Mouse (Mus musculus): Measurements from ENCODE around the gene Zcchc24. TPM values are rescaled to one million over a fixed set of nuclear protein-coding genes. Genes with fewer than 3 reads are reported as not detected.

Zcchc24 gene
- polyA plus RNA-seq, 1 experiment from 2014 or later: 47.3 TPM

- Histone ChIP-seq H3K27me3 (no peaks in the 10 kb centered on the region), H3K9me3 (no peaks in the 10 kb centered on the region), H3K27ac (no peak overlapping the region), H3K4me1 (peaks cover 71% of the 10 kb centered on the region), H3K9ac (no peak overlapping the region), H3K36me3 (peaks cover 17% of the 10 kb centered on the region), H3K4me3 (no peak overlapping the region), H3K4me2 (replicated peaks) (no peak overlapping the region)
- ATAC-seq (ENCODE audit: insufficient number of reproducible peaks, insufficient read depth, low FRiP score, low TSS enrichment): no peak
- 74% methylated on average over 4 of the region's 4 CpGs for WGBS
These were observed 10.9 kb downstream of the Zcchc24 start for GRCm38 (mm10) chr14:25757917-25758316.

GRCm38 (mm10) chr14:25756385-25756990, 12.4 kb downstream of the Zcchc24 start:
- 62% methylated on average over 7 of the region's 7 CpGs for WGBS
- Histone ChIP-seq H3K4me3 (no peak overlapping the region), H3K4me1 (peaks cover 68% of the 10 kb centered on the region), H3K27me3 (no peaks in the 10 kb centered on the region), H3K9me3 (no peaks in the 10 kb centered on the region), H3K9ac (no peak overlapping the region), H3K36me3 (peaks cover 25% of the 10 kb centered on the region), H3K4me2 (replicated peaks) (no peak overlapping the region), H3K27ac (peak overlapping the region; percentile 51)
- 0 out of 2 replicates have a peak, but pooled peaks have one; percentile 54 for ATAC-seq (ENCODE audit: insufficient number of reproducible peaks, insufficient read depth, low FRiP score, low TSS enrichment)

GRCm38 (mm10) chr14:25755541-25755940, 13.3 kb downstream of the Zcchc24 start:
- 65% methylated on average over 4 of the region's 4 CpGs for WGBS
- Histone ChIP-seq H3K27me3 (no peaks in the 10 kb centered on the region), H3K27ac (0 out of 2 replicates have a peak overlapping the region, but pooled peaks have one; percentile 36), H3K36me3 (peaks cover 35% of the 10 kb centered on the region), H3K4me1 (peaks cover 66% of the 10 kb centered on the region), H3K4me2 (replicated peaks) (no peak overlapping the region), H3K9me3 (no peaks in the 10 kb centered on the region), H3K4me3 (no peak overlapping the region), H3K9ac (0 out of 2 replicates have a peak overlapping the region, but pooled peaks have one; percentile 2)
- no peak for ATAC-seq (ENCODE audit: insufficient number of reproducible peaks, insufficient read depth, low FRiP score, low TSS enrichment)

DNA sequence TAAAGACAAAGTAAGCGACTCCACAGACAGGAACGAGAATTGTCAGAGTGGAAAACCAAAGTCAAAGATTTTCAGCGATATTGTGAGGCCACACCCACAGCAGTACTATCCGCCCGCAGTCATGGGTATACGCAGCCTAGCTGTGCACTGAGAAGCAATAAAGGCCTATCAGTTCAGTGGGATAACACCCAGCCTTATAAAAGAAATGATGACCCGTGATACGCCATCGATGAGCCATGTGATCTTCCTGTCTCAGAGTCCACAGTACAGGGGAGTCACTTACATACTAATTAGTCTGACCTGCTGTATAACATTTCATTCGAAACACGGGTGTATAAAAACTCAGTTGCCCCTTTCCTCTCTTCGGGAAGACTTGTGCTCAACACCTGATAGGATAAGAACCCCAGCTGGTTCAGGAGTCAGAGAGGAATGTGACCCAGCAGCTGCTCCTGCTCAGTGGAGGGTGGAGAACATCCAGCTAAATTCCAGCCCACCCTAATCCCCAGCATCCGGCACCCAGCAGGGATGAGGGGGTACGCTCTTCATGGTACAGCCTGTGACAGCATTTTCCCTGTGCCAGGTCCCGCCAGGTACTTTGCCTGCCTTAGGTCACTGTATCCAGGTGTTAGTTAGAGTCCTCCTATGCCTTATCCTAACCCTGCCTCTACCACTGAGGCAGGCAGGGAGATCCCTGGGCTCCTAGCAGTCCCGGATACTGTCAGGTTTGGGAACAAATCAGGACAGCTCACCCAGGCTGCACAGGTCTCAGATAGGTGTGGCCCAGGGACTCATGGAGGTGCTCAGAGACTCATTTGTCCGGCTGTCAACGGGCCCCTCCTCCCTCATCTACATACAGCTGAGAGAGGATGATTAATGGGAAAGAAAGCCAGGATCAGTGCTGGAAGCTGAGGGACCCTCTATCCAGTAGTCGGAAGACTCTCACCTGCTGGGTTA, 14.0 kb downstream of the Zcchc24 start:
- no peaks in the 10 kb centered on the region for H3K9me3 ChIP-seq
- H3K4me1 ChIP-seq: peaks cover 64% of the 10 kb centered on the region
- peak overlapping the region; percentile 51; the same call in 1 of the 2 replicates for H3K27ac ChIP-seq
- H3K27me3 ChIP-seq: no peaks in the 10 kb centered on the region
- no peak overlapping the region for H3K4me2 ChIP-seq (replicated peaks)
- H3K4me3 ChIP-seq: no peak overlapping the region
- peaks cover 39% of the 10 kb centered on the region for H3K36me3 ChIP-seq
- no peak; the same call in 1 of the 2 replicates for ATAC-seq (ENCODE audit: insufficient number of reproducible peaks, insufficient read depth, low FRiP score, low TSS enrichment)
- no peak overlapping the region for H3K9ac ChIP-seq
- 42% methylated on average over 19 of the region's 19 CpGs for WGBS

GRCm38 (mm10) chr14:25753021-25753420, 15.8 kb downstream of the Zcchc24 start:
- Histone ChIP-seq H3K27me3 (no peaks in the 10 kb centered on the region), H3K9me3 (no peaks in the 10 kb centered on the region), H3K4me2 (replicated peaks) (no peak overlapping the region), H3K4me1 (peaks cover 67% of the 10 kb centered on the region), H3K4me3 (no peak overlapping the region), H3K27ac (no peak overlapping the region), H3K36me3 (peaks cover 39% of the 10 kb centered on the region), H3K9ac (no peak overlapping the region)
- 55% methylated on average over 5 of the region's 5 CpGs for WGBS
- ATAC-seq (ENCODE audit: insufficient number of reproducible peaks, insufficient read depth, low FRiP score, low TSS enrichment): no peak

DNA sequence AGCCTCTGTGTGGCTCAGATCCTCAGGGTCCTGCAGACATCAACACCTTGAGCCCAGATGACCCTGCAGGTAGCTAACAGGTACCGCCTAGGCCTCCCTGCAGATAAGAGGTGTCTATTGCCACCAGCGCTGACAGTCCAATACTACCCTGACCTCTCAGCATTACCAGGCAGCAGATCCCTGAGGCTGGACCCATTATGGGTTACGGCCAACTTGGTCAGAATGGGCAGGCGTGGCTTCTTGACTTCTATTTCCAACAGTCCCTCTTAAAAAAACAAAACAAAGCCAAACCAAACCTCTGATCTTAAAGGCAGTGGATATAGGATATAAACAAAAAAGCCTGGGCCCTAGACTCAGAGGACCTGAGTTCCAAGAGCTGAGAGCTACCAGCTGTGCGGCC, 17.8 kb downstream of the Zcchc24 start:
- WGBS: 86% methylated on average over 5 of the region's 5 CpGs
- H3K36me3 ChIP-seq: peaks cover 50% of the 10 kb centered on the region

DNA sequence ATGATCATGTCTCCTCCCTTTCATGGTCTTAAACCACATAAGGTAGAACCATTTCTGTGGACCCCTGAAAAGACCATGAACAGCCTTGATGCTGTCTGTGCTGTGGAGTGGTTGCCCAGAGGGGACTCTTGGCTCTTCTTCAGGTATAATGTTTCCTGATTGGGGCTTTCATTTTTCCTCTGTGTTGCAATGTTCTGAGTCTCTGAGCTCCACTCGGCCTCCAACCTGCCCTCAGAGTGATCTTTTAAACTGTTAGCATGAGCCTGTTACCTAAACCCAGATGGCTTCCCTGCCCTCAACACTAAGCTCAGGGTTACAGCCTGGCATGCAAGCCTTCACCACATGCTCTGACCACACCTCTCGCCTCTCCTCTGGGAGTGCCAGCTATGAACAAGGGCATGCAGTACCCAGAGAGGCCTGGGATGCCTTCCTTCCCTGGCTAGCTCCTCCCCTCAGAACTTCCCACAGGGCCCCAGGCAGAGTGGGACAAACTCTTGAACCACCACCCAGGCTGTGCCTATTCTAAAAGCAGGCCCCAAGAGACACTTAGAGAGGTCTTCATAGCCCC, 18.3 kb downstream of the Zcchc24 start:
- H3K4me1 ChIP-seq: peaks cover 60% of the 10 kb centered on the region
- no peak overlapping the region for H3K9ac ChIP-seq
- no peak for ATAC-seq (ENCODE audit: insufficient number of reproducible peaks, insufficient read depth, low FRiP score, low TSS enrichment)
- no peak overlapping the region for H3K4me3 ChIP-seq
- H3K36me3 ChIP-seq: peaks cover 46% of the 10 kb centered on the region
- H3K27me3 ChIP-seq: no peaks in the 10 kb centered on the region
- no peak overlapping the region for H3K4me2 ChIP-seq (replicated peaks)
- 75% methylated on average over 2 of the region's 2 CpGs for WGBS
- no peak overlapping the region for H3K27ac ChIP-seq
- H3K9me3 ChIP-seq: no peaks in the 10 kb centered on the region

More for the DNA sequence above, 17.8 kb downstream of the Zcchc24 start:
- Histone ChIP-seq H3K4me2 (replicated peaks) (no peak overlapping the region), H3K27ac (no peak overlapping the region), H3K4me3 (no peak overlapping the region), H3K4me1 (peaks cover 65% of the 10 kb centered on the region), H3K27me3 (no peaks in the 10 kb centered on the region), H3K9ac (no peak overlapping the region), H3K9me3 (no peaks in the 10 kb centered on the region)
- ATAC-seq (ENCODE audit: insufficient number of reproducible peaks, insufficient read depth, low FRiP score, low TSS enrichment): no peak

DNA sequence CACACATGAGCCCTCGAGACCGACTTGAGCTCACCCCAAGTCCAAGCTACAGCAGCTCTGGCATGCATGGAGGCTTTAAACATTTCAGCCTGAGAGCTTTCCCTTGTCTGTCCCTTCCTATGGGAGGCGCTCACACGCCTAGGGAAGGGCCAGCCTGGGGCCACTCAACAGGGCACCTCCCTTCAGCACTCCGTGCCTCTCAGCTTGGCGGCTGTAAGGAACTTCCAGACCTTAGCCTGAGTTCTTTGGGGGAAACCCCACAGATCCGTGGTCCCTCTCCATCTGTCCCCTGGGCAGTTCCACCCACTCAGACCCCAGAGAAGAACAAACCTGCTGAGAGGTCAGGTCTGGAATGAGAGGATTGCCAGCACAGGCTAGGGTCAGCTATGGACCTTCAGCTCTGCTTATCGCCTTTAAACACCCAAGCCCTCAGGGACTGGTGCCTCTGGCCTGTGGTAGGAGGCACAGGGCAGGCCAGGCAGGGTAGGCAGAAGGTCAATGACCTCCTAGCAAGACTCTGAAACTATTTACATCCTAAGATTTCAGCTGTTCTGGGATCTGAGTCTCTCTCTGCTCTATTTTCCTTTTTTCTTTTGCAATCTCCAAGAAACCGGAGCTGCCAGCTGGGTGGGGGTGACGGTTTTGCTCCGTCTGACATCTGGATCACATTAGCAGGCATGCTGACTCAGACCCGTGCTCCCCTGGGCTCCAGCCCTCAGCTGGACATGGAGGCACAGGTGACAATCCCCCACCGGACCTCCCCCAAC, 19.5 kb downstream of the Zcchc24 start:
- Histone ChIP-seq H3K9me3 (no peaks in the 10 kb centered on the region), H3K27ac (peak overlapping the region; percentile 88), H3K36me3 (peaks cover 41% of the 10 kb centered on the region), H3K4me2 (replicated peaks) (no peak overlapping the region), H3K4me1 (peaks cover 49% of the 10 kb centered on the region), H3K9ac (0 out of 2 replicates have a peak overlapping the region, but pooled peaks have one; percentile 17), H3K27me3 (no peaks in the 10 kb centered on the region), H3K4me3 (no peak overlapping the region)
- 23% methylated on average over 13 of the region's 13 CpGs for WGBS
- no peak for ATAC-seq (ENCODE audit: insufficient number of reproducible peaks, insufficient read depth, low FRiP score, low TSS enrichment)

DNA sequence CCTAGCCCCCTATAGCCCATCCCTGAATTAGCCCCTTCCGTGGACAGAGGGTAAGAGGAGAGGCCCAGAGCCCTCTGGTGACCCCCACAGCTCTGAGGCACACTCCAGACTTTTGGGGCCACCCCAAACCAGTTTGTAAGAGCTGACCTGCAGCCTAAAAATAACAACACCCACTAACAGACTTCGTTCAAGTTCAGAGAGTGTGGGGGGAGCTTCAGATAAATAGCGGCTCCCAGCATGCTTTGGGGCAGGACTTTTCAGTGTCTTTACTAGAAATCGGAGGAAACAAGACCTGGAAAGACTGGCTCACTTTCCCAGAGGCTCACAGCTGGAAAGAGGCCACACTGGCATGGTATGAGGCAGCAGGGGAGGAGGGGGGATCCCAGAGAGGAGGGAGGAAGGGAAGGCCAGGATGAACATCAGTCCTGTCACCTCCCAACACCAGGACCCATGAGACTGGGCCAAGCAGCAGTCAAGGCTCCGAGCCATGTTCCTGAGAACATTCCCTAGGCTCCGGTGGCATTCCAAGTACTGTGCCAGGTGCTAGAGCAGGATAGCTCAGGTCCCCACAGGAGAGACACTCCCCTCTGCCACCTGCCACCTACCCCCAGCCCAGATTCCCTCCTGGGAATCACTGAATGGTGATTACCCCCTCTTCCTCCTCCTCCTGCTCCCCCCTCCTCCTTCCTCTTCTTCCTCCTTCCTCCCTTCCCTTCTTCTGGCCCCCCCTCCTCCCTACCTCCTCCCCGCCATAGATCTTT, 20.7 kb downstream of the Zcchc24 start:
- Histone ChIP-seq H3K9me3 (no peaks in the 10 kb centered on the region), H3K4me3 (no peak overlapping the region), H3K27me3 (no peaks in the 10 kb centered on the region), H3K27ac (peak overlapping the region; percentile 88), H3K4me1 (peaks cover 46% of the 10 kb centered on the region), H3K36me3 (peaks cover 50% of the 10 kb centered on the region), H3K4me2 (replicated peaks) (no peak overlapping the region), H3K9ac (no peak overlapping the region)
- ATAC-seq (ENCODE audit: insufficient number of reproducible peaks, insufficient read depth, low FRiP score, low TSS enrichment): no peak
- 68% methylated on average over 7 of the region's 7 CpGs for WGBS

DNA sequence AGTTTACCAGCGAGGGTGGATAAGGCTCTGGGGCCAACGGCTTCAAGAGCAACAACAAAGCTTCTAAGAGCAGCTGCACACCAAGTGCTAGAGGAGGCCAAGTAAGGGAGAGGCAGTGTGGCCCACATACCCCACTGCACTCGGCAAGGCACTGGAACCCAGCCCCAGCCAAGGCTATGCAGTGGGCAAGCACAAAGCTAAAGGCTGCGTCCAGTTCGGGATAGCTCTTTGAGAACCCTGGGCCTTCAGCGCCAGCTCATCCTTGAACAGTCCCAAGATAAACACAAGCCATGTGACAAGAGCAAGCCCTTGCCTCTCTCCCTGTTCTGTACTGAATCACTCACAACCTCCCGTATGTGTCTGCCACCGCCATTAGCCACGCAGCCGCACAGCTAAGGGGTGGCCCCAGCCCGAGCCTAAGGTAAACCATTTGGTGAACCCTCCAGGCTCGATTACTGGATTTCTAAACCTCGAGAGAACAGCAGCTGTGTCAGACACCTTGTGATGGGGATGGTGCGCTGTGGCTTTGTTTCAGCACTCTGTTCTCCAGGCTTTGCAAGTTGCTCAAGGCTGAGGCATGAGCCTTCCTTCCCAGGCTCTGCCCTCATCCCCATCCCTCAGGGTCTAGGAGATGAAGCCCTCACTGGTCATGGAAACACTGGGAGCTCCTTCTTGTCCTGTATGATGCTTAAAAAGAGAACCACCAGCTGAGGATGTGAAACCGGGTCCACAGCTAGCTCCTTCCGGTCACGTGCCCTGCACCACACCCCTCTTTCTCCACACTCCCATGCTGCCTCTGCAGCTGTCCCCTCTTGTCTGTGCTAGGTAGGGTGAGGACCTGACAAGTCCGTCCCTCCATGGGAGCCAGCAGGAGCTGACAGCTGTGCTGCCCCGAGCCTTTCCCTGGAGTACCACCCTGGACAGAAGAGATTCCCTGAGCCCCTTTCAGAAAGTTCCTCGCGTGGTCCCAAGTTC, 21.6 kb downstream of the Zcchc24 start:
- H3K27ac ChIP-seq: peak overlapping the region; percentile 72; the same call in 1 of the 2 replicates
- peaks cover 46% of the 10 kb centered on the region for H3K4me1 ChIP-seq
- no peak overlapping the region for H3K4me2 ChIP-seq (replicated peaks)
- H3K36me3 ChIP-seq: peaks cover 52% of the 10 kb centered on the region
- no peak overlapping the region for H3K9ac ChIP-seq
- no peak overlapping the region for H3K4me3 ChIP-seq
- H3K9me3 ChIP-seq: no peaks in the 10 kb centered on the region
- H3K27me3 ChIP-seq: no peaks in the 10 kb centered on the region
- WGBS: 73% methylated on average over 21 of the region's 21 CpGs
- ATAC-seq (ENCODE audit: insufficient number of reproducible peaks, insufficient read depth, low FRiP score, low TSS enrichment): 0 out of 2 replicates have a peak, but pooled peaks have one; percentile 23
